Mouse (Mus musculus) cerebellum, adult 2 months (tissue): ENCODE data around the gene Siah3. TPM values are rescaled to one million over a fixed set of nuclear protein-coding genes. Genes with fewer than 3 reads are reported as not detected.

Source experiments
- DNase-seq, 2 experiments: peaks; one replicate each; pipeline ENCODE4 v3.0.0; 2021
- H3K27ac ChIP-seq: fragments of 200-500 bp; 2 replicates; pipeline ENCODE4 v1.5.1; 2012; ENCODE audit warnings: low read length, control low read depth, inconsistent platforms; ENCODE audit not compliant: insufficient read depth
- H3K27me3 ChIP-seq: fragments of 200-500 bp; 2 replicates; pipeline ENCODE4 v1.6.1; 2012; ENCODE audit warnings: inconsistent platforms, mild to moderate bottlenecking, low read length, moderate library complexity; ENCODE audit not compliant: control insufficient read depth, insufficient read depth
- H3K4me1 ChIP-seq: fragments of 200-500 bp; 2 replicates; pipeline ENCODE4 v1.6.1; 2011; ENCODE audit warnings: low read length; ENCODE audit not compliant: control insufficient read depth, insufficient read depth
- H3K4me3 ChIP-seq: fragments of 200-500 bp; replicated peaks from 2 replicates; pipeline ENCODE3; 2011; ENCODE audit warnings: mild to moderate bottlenecking, low read depth, low read length, control low read depth; ENCODE audit not compliant: insufficient read depth
- CTCF ChIP-seq: fragments of 200-500 bp; IDR thresholded peaks from 2 replicates; pipeline ENCODE4 v1.5.1; 2011; ENCODE audit warnings: low read depth, mild to moderate bottlenecking, control low read depth, low read length, moderate library complexity, borderline replicate concordance; ENCODE audit not compliant: insufficient read depth
- POLR2A ChIP-seq: fragments of 200-500 bp; IDR thresholded peaks from 2 replicates; pipeline ENCODE4 v1.6.1; 2011; ENCODE audit warnings: low read length, control low read depth, borderline replicate concordance; ENCODE audit not compliant: insufficient read depth
- WGBS: fragments of 180-500 bp; shearing (Covaris S2); methylation state at CpG from one replicate; pipeline ENCODE4 v1.1.7; 2018; 5-methylcytosine and 5-hydroxymethylcytosine counted together
- polyA plus RNA-seq: library from polyadenylated mRNA; depleted of rRNA; stranded (reverse); fragments of >200 nt; gene quantifications from 2 replicates; pipeline ENCODE4 v1.2.3, GENCODE M21; 2012

Siah3 gene
- polyA plus RNA-seq, 1 experiment: 5.8 TPM

DNA sequence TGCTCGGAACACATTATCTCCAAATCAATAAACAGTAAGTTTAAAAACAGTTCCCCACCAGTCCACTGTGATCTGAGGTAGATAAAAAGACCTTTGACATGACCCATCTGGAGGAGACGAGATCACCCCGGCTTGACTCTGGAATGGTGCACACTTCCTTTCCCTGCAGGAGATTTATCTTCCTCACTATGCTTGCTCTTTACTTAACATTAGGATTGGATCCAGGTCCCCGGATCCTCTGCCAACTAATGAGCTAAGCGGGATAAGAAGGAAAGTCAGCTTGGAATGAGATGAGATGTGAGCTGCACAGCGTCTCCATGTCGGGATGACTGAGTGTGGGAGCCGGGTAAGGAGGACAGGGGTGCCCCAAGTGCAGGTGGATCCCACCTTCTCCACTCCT lies 46.7 kb downstream of the Siah3 start:
- DNase-seq: peak; percentile 20 to 31

DNA sequence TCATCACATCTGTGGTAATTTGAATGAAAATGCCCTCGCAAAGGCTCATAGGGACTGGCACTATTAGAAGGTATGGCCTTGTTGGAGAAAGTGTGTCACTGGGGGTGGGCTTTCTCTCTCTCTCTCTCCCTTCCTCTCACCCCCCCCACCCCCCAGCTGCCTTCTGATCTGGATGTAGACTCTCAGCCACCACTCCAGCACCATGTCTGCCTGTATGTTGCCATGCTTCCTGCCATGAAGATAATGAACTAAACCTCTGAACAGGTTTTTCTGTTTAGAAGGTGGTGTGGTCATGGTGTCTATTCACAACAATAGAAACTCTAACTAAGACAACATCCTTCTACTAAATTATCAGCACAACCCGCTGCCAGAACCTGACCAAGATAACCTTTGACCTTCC lies 48.5 kb downstream of the Siah3 start:
- WGBS: 84% methylated on average over 2 of the region's 2 CpGs
- Histone ChIP-seq H3K27me3 (no peaks in the 10 kb centered on the region), H3K4me1 (no peaks in the 10 kb centered on the region), H3K4me3 (no peak overlapping the region), H3K27ac (no peak overlapping the region)
- DNase-seq: no peak
- TF ChIP-seq POLR2A (no peak), CTCF (no peak)

More for the DNA sequence above, 46.7 kb downstream of the Siah3 start:
- WGBS: 12% methylated on average over 8 of the region's 8 CpGs
- Histone ChIP-seq H3K4me3 (no peak overlapping the region), H3K27me3 (no peaks in the 10 kb centered on the region), H3K4me1 (no peaks in the 10 kb centered on the region), H3K27ac (no peak overlapping the region)
- TF ChIP-seq POLR2A (no peak), CTCF (no peak)

- H3K4me3 ChIP-seq: no peak overlapping the region
- no peak overlapping the region for H3K27ac ChIP-seq
- no peak for TF ChIP-seq CTCF
- no peak for TF ChIP-seq POLR2A
- no peak for DNase-seq
- H3K27me3 ChIP-seq: no peaks in the 10 kb centered on the region
- WGBS: 48% methylated on average over 8 of the region's 8 CpGs
- H3K4me1 ChIP-seq: no peaks in the 10 kb centered on the region
These were observed 49.5 kb downstream of the Siah3 start for GRCm38 (mm10) chr14:75505126-75505840.

GRCm38 (mm10) chr14:75506246-75506645 lies 50.5 kb downstream of the Siah3 start:
- DNase-seq: no peak
- Histone ChIP-seq H3K4me1 (no peaks in the 10 kb centered on the region), H3K4me3 (no peak overlapping the region), H3K27me3 (no peaks in the 10 kb centered on the region), H3K27ac (no peak overlapping the region)
- no peak for TF ChIP-seq CTCF
- TF ChIP-seq POLR2A: no peak
- WGBS: 92% methylated on average over 3 of the region's 3 CpGs

DNA sequence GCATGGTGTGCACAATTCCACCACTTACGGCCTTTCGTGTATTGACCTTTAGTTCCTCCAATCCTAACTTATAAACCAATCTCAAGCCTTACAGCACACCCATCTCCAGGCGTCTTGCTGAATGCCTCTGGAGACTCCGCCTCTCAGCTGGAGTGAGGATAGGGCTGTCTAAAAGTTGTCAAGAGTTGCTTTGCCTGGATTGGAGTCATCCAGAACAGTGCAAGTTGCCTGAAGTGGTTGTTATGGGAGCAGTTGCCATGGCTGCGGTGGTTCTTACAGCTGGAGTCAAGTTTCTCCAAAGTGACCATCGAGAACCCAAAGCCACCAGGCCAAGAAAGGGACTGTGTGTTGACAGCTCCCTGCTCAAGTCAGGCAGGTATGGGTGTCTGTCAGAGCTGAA lies 54.3 kb downstream of the Siah3 start:
- Histone ChIP-seq H3K27me3 (no peaks in the 10 kb centered on the region), H3K4me1 (no peaks in the 10 kb centered on the region), H3K27ac (no peak overlapping the region), H3K4me3 (no peak overlapping the region)
- DNase-seq: no peak
- WGBS: 77% methylated on average over 6 of the region's 6 CpGs
- TF ChIP-seq CTCF (no peak), POLR2A (no peak)

- Histone ChIP-seq H3K27me3 (no peaks in the 10 kb centered on the region), H3K27ac (no peak overlapping the region), H3K4me1 (no peaks in the 10 kb centered on the region), H3K4me3 (no peak overlapping the region)
- no peak for DNase-seq
- WGBS: 76% methylated on average over 3 of the region's 3 CpGs
- TF ChIP-seq POLR2A: no peak
- TF ChIP-seq CTCF: no peak
These were observed 57.2 kb downstream of the Siah3 start for GRCm38 (mm10) chr14:75512946-75513345.

- no peaks in the 10 kb centered on the region for H3K4me1 ChIP-seq
- H3K4me3 ChIP-seq: no peak overlapping the region
- whole genome bisulfite sequencing: 96% methylated on average over 3 of the region's 3 CpGs
- H3K27ac ChIP-seq: no peak overlapping the region
- H3K27me3 ChIP-seq: no peaks in the 10 kb centered on the region
- no peak for DNase-seq
- TF ChIP-seq CTCF: no peak
- no peak for TF ChIP-seq POLR2A
These were observed 60.4 kb downstream of the Siah3 start for GRCm38 (mm10) chr14:75516161-75516560.

DNA sequence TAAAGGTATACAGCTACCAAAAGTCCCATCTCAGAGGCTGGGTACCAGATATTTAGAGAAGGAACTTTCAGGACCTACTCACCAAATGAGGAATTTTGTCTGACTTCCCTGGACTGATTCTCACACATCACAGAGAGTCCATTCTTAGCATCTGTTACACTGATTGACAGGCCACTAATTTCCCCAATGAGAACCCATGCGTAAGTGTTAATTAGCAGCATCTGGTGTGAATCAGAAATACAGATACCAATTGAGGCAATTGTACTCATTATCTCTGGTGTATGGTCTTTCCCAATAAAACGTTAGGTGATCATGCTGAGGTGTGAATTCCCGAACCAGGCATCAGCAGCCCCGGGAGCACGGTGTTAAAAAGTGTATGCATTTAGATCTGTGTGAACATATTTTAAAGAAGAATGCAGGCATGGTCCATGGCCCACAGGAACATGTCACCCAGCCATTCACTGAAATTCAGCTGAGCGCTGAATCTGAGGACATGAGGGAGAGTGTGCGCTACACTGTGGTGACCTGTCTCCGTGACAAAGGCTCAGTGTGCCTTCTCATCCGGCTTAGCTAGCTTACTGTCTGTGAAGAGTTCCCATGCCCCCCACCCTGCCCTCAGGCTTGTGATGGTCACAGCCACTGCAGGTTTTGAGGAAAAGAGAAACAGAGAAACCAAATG lies 61.3 kb downstream of the Siah3 start:
- WGBS: 55% methylated on average over 9 of the region's 9 CpGs

More for the DNA sequence above, 61.3 kb downstream of the Siah3 start:
- TF ChIP-seq POLR2A (no peak), CTCF (no peak)
- Histone ChIP-seq H3K4me3 (no peak overlapping the region), H3K27me3 (no peaks in the 10 kb centered on the region), H3K4me1 (no peaks in the 10 kb centered on the region), H3K27ac (no peak overlapping the region)
- DNase-seq: no peak
